Mouse (Mus musculus) regulatory T cell (primary cell): ENCODE measurements at regions not wholly inside any gene's neighbourhood (a gene's known extent, or its start where the extent isn't known, plus 50 kb on each side); places are given as distances from the start of the nearest gene placed in this dataset.

Experiments used
- in situ Hi-C: fragments of 300-600 bp; cut with MboI, MseI; formaldehyde crosslinking; loops from one replicate; pipeline ENCODE4 v1.15.1; 2025; ENCODE audit warnings: high pct_unique_total_duplicates

- in situ Hi-C loops = no loop called here
These were observed 150.4 kb downstream of the Dusp6 start for GRCm38 (mm10) chr10:99413455-99413854.

DNA sequence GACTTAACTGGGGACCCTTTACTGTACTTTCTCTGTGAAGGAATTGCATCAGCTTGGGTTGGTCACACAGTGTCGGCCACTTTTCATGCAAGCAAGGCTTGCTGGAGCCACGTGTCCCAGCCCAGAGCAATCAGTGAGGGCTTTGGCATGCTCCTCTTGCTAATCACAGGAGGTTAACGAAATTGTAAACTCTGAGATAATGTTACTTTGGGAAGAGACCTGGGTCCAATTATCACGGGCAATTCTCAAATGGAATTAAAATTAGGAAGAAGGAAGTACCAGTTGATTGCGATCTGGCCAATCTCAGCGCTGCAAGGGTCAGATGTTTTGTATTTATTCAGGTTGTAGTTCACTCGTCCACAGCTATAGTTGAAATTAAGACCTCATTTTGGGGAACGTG is 153.2 kb downstream of the Dusp6 start:
- in situ Hi-C loops = no loop called here

GRCm38 (mm10) chr10:99416896-99417479 is 154.0 kb downstream of the Dusp6 start:
- in situ Hi-C loops = no loop called here

GRCm38 (mm10) chr10:99417591-99417990 is 154.6 kb downstream of the Dusp6 start:
- in situ Hi-C loops = no loop called here

DNA sequence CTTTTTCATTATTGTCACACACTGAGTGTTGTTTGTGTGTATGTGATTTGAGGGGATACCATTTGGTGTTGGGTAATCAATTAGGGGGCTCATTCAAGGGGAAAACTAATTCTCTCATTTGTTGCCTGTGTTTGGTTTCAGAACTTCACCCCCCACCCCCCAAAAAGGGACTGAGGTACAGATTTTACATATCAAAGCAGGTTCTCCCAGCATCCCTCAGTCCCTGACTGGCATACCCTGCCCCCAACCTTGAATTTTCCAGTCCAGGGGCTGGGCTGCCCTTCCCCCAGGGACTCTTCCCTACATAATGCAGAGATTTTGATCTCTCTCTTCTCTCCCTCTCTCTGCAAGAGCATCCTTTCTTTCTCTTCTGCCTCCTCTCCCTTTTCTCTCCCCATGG is 155.5 kb downstream of the Dusp6 start:
- in situ Hi-C loops = no loop called here

- in situ Hi-C loops = no loop called here
These were observed 156.5 kb downstream of the Dusp6 start for GRCm38 (mm10) chr10:99419532-99419931.

GRCm38 (mm10) chr10:99423406-99423805 is 160.4 kb downstream of the Dusp6 start:
- in situ Hi-C loops = no loop called here

DNA sequence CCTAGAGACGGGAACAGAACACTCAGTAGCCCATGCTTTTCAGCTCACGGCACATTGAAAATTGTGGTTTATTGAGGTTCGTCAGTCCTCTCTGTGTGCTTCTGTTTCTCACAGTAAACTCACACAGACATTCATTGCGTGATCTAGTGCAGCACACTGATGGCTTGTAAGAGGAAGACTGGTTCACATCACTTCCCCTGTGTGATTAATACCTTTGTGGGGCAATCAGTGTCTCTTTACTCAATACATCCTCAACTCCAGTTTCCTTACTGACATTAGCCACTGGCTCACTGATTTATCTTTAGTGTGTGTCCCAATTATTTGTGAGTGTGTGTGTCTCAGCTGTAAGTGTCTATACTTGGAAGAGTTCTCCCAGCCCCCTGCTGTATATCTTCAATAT is 162.2 kb downstream of the Dusp6 start:
- in situ Hi-C loops = no loop called here

DNA sequence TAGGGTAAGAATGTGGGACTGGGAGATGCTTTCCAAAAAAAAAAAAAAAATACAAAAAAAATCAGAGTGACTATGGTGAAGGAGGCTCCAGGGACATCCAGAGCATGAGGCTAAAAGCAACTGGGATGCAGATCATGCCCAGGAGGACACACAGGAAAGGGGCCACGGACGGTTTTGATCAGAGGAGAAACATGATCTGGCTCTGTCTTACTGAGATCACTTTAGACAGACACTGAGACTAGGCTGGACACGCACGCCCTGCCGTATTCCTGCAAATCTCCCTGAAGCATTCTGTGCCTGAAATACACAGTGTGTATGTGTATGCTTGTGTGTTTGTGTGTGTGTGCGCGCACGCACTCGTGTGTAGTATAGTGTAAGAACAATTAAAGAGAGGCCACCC is 167.1 kb downstream of the Dusp6 start:
- in situ Hi-C loops = no loop called here

- in situ Hi-C loops = no loop called here
These were observed 167.9 kb downstream of the Dusp6 start for GRCm38 (mm10) chr10:99430669-99431561.

- in situ Hi-C loops = no loop called here
These were observed 174.0 kb downstream of the Dusp6 start for GRCm38 (mm10) chr10:99437060-99437459.

GRCm38 (mm10) chr10:99440169-99440568 is 177.1 kb downstream of the Dusp6 start:
- in situ Hi-C loops = no loop called here

GRCm38 (mm10) chr10:99441014-99441413 is 178.0 kb downstream of the Dusp6 start:
- in situ Hi-C loops = no loop called here

DNA sequence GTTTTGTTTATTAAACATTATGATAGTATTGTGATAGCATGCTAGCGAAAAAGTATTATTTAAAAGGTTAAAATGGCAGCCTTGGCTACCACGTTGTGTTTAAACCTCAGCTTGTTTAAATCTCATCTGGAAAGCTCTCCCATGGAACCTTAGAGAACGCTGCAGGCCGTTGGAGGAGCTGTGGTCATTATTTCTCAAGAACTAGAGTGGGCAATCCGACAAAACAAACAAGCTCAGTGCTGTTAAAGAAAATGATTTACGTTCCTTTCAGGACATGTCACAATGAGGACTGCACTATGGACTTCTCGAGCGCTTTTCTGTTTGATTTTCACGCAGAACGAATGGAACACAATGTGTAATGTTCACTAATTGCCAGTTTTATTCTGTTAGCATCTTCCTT is 178.9 kb downstream of the Dusp6 start:
- in situ Hi-C loops = no loop called here

GRCm38 (mm10) chr10:99443453-99444170 is 180.6 kb downstream of the Dusp6 start:
- in situ Hi-C loops = no loop called here

GRCm38 (mm10) chr10:99450714-99451625 is 187.9 kb downstream of the Dusp6 start:
- in situ Hi-C loops = no loop called here

DNA sequence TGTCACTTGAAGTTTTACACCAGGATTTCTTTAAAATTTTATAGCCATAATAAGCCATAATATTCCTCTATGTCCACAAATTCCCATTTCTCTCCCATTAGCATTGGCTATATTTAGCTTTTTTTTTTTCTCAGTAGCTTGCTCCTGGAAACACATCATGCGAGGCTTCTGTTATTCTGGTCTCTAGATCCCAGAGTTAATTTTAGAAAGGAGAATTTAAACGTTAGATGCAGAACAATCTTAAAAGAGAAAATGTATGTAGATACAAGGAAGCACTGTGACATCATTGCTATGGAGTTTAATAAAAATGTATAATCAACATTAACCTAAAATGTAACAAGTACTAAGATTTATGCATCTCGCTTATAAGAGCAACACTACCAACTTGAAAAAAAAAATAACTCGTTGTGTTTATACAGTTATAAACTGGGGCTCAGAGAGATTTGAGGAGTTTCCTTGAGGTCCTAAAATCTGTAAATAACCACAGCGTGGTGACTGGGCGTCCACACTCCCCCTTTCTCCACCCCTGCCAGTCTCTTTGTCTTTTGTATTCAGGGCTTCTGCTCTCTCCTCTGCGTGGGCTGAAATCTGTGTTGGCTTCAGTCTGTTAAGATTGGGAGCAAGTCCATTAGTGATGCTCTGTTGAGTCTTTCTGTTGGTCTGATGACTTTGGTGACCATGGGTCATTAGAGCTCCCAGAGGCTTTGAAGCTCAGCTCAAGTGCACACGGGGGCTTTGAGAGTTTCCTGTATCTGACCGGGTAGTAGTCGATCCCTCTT is 188.8 kb downstream of the Dusp6 start:
- in situ Hi-C loops = no loop called here

- in situ Hi-C loops = loop anchor here (5.0 kb wide), 2 partner anchors 59 to 101 kb away; no protein-coding TSS in a partner anchor
These were observed 193.1 kb downstream of the Dusp6 start for GRCm38 (mm10) chr10:99456180-99456579.

DNA sequence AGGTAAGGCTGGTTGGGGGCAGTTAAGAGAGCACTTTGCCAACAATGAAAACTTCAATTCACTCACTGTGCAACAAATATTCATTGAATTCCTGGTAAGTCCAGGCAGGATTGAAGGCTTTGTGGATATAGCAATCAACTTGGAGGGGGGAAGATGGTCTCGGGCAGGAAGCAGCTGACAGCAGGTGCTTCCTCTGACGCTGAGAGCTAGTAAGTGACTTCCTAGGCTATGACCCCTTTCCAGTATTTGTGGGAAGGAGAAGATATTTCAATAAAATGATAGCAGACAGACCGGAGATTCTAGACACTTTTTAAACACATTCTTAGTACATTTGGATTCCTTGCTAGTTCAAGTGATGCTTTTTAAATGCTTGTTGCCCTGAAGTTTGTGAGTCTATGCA is 195.0 kb downstream of the Dusp6 start:
- in situ Hi-C loops = loop anchor here (5.0 kb wide), 2 partner anchors 61 to 99 kb away; no protein-coding TSS in a partner anchor

DNA sequence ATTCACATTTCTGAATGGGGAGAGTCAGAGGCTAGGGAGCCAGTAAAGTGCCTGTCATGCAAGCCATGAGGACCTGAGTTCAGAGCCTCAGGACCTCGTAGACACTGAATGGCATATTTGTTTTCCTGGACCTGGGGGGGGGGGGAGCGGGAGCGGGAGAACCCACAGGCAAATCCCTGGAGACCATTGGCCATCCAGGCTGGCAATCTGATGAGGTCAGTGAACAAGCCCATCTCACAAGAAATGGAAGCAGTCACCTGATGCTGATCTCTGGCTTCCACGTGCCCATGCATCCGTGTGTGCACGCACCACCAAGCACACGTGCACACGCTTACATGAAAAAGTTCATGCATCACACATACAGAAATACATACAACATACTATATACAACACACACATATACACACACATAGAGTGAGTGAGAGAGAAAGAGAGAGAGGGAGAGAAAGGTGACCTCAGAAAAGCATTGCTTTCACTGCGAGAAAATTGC is 196.2 kb downstream of the Dusp6 start:
- in situ Hi-C loops = loop anchor here (5.0 kb wide), 2 partner anchors 62 to 98 kb away; no protein-coding TSS in a partner anchor
